Mouse (Mus musculus) liver, adult 2 months (tissue): ENCODE data around the gene Traf7. TPM values are rescaled to one million over a fixed set of nuclear protein-coding genes. Genes with fewer than 3 reads are reported as not detected.

Experiments
- DNase-seq: peaks from one replicate; pipeline ENCODE4 v3.0.0-alpha.2; 2011; ENCODE audit warnings: low read depth, low spot score; ENCODE audit errors: extremely low read depth
- H3K27ac ChIP-seq: fragments of 200-500 bp; replicated peaks from 2 replicates; pipeline ENCODE4 v1.5.1; 2012; ENCODE audit warnings: low read depth, mild to moderate bottlenecking, control low read depth, inconsistent platforms, low read length; ENCODE audit not compliant: insufficient read depth
- H3K27me3 ChIP-seq: fragments of 200-500 bp; 2 replicates; pipeline ENCODE4 v1.6.1; 2012; ENCODE audit warnings: mild to moderate bottlenecking, moderate library complexity, low read length, inconsistent platforms; ENCODE audit not compliant: control insufficient read depth, insufficient read depth
- H3K36me3 ChIP-seq: fragments of 200-500 bp; 2 replicates; pipeline ENCODE4 v1.6.1; 2012; ENCODE audit warnings: low read length, inconsistent platforms; ENCODE audit not compliant: control insufficient read depth, insufficient read depth
- H3K4me1 ChIP-seq: fragments of 200-500 bp; 2 replicates; pipeline ENCODE4 v1.6.1; 2011; ENCODE audit warnings: low read length; ENCODE audit not compliant: control insufficient read depth, insufficient read depth
- H3K4me3 ChIP-seq: fragments of 200-500 bp; 2 replicates; pipeline ENCODE4 v1.5.1; 2011; ENCODE audit warnings: low read depth, mild to moderate bottlenecking, control low read depth, low read length, moderate library complexity; ENCODE audit not compliant: insufficient read depth
- H3K79me2 ChIP-seq: fragments of 200-500 bp; 2 replicates; pipeline ENCODE4 v1.6.1; 2012; ENCODE audit warnings: inconsistent platforms, mild to moderate bottlenecking, low read length, moderate library complexity; ENCODE audit not compliant: control insufficient read depth, insufficient read depth
- H3K9ac ChIP-seq: fragments of 200-500 bp; 2 replicates; pipeline ENCODE4 v1.6.1; 2012; ENCODE audit warnings: low read depth, mild to moderate bottlenecking, control low read depth, inconsistent platforms, low read length
- CTCF ChIP-seq: fragments of 200-500 bp; IDR thresholded peaks from 2 replicates; pipeline ENCODE4 v1.5.1; 2011; ENCODE audit warnings: low read depth, low read length, control low read depth
- POLR2A ChIP-seq: fragments of 200-500 bp; IDR thresholded peaks from 2 replicates; pipeline ENCODE4 v1.6.1; 2011; ENCODE audit warnings: low read length, control low read depth; ENCODE audit not compliant: insufficient read depth; ENCODE audit errors: extremely low read depth
- WGBS: fragments of 180-500 bp; shearing (Covaris S2); methylation state at CpG from one replicate; pipeline ENCODE4 v1.1.7; 2018; 5-methylcytosine and 5-hydroxymethylcytosine counted together
- polyA plus RNA-seq: library from polyadenylated mRNA; depleted of rRNA; stranded (reverse); fragments of >200 nt; gene quantifications from 2 replicates; pipeline ENCODE4 v1.2.3, GENCODE M21; 2012
- total RNA-seq: library from RNA; depleted of rRNA; stranded (reverse); fragments of >200 nt; gene quantifications from 2 replicates; pipeline ENCODE4 v1.2.3, GENCODE M21; 2014

Gene Traf7
- total and polyA plus RNA-seq, 2 experiments, result 13.4 to 47.5 TPM

- peak overlapping the region; percentile 8; the same call in 1 of the 2 replicates for H3K9ac ChIP-seq
- H3K27me3 ChIP-seq, result no peaks in the 10 kb centered on the region
- DNase-seq, result peak; percentile 69
- H3K36me3 ChIP-seq, result no peaks in the 10 kb centered on the region
- no peak overlapping the region for H3K27ac ChIP-seq
- 21% methylated on average over 53 of the region's 53 CpGs for WGBS
- no peaks in the 10 kb centered on the region for H3K79me2 ChIP-seq
- no peak for TF ChIP-seq CTCF
- no peak for TF ChIP-seq POLR2A
- peak overlapping the region; percentile 15; the same call in 1 of the 2 replicates for H3K4me3 ChIP-seq
- peaks cover 15% of the 10 kb centered on the region for H3K4me1 ChIP-seq
Measured at GRCm38 (mm10) chr17:24533099-24533992, 5.6 kb upstream of the Traf7 start.

DNA sequence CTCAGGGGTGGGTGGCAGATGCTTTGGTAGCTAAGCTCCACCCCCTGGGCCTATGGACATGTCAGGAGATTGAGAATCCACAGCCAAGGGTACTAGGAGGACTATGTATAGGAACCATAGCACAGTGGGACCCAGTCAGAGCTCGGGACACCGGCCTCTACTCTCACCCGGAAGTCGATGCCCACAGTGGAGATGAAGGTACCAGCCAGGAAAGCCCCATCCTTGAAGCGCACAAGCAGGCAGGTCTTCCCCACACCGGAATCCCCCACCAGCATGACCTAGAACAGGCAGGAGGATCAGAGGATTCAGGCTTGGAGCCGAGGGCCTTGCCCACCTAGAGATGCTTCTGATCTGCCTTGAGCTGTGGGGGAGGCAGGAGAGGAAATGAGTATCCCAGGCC is 4.3 kb upstream of the Traf7 start:
- H3K4me1 ChIP-seq, result peaks cover 15% of the 10 kb centered on the region
- no peak overlapping the region for H3K27ac ChIP-seq
- H3K4me3 ChIP-seq, result no peak overlapping the region
- DNase-seq, result no peak
- H3K27me3 ChIP-seq, result no peaks in the 10 kb centered on the region
- no peaks in the 10 kb centered on the region for H3K36me3 ChIP-seq
- peaks cover 6% of the 10 kb centered on the region; the same call in 1 of the 2 replicates for H3K79me2 ChIP-seq
- TF ChIP-seq POLR2A, result no peak
- TF ChIP-seq CTCF, result no peak
- WGBS, result 95% methylated on average over 7 of the region's 7 CpGs
- H3K9ac ChIP-seq, result no peak overlapping the region

- Histone ChIP-seq H3K27ac (no peak overlapping the region), H3K36me3 (no peaks in the 10 kb centered on the region), H3K4me3 (no peak overlapping the region), H3K9ac (no peak overlapping the region), H3K27me3 (no peaks in the 10 kb centered on the region), H3K79me2 (peaks cover 11% of the 10 kb centered on the region; the same call in 1 of the 2 replicates), H3K4me1 (peaks cover 19% of the 10 kb centered on the region)
- DNase-seq, result no peak
- WGBS, result 88% methylated on average over 3 of the region's 3 CpGs
- TF ChIP-seq CTCF (no peak), POLR2A (no peak)
Measured at GRCm38 (mm10) chr17:24531064-24531463, 3.3 kb upstream of the Traf7 start.

- Histone ChIP-seq H3K4me3 (no peak overlapping the region), H3K27ac (no peak overlapping the region)
Measured at GRCm38 (mm10) chr17:24530361-24531050, 2.8 kb upstream of the Traf7 start.

GRCm38 (mm10) chr17:24529883-24530282 is 2.1 kb upstream of the Traf7 start:
- H3K27me3 ChIP-seq, result no peaks in the 10 kb centered on the region
- H3K4me3 ChIP-seq, result no peak overlapping the region
- DNase-seq, result no peak
- H3K36me3 ChIP-seq, result no peaks in the 10 kb centered on the region
- peak overlapping the region; percentile 31; the same call in 1 of the 2 replicates for H3K9ac ChIP-seq
- peaks cover 21% of the 10 kb centered on the region; the same call in 1 of the 2 replicates for H3K79me2 ChIP-seq
- no peak for TF ChIP-seq POLR2A
- no peak for TF ChIP-seq CTCF
- H3K4me1 ChIP-seq, result peaks cover 19% of the 10 kb centered on the region
- WGBS, result 38% methylated on average over 5 of the region's 5 CpGs
- no peak overlapping the region for H3K27ac ChIP-seq

More at GRCm38 (mm10) chr17:24530361-24531050, 2.8 kb upstream of the Traf7 start:
- DNase-seq, result no peak
- Histone ChIP-seq H3K36me3 (no peaks in the 10 kb centered on the region), H3K27me3 (no peaks in the 10 kb centered on the region), H3K4me1 (peaks cover 19% of the 10 kb centered on the region), H3K9ac (no peak overlapping the region; the same call in 1 of the 2 replicates), H3K79me2 (peaks cover 15% of the 10 kb centered on the region; the same call in 1 of the 2 replicates)
- TF ChIP-seq CTCF (no peak), POLR2A (no peak)
- 75% methylated on average over 8 of the region's 8 CpGs for WGBS
